Mouse (Mus musculus) frontal cortex, adult (tissue): ENCODE results near the gene Rho.

Source experiments
- ATAC-seq: cut with Nextera tagmentation; 2 replicates; pipeline ENCODE4 v1.9.2; 2017; ENCODE audit warnings: mild to moderate bottlenecking, moderate library complexity, mixed read lengths; ENCODE audit not compliant: low TSS enrichment

Rho gene

GRCm38 (mm10) chr6:115956418-115956921 is 24.9 kb downstream of the Rho start:
- ATAC-seq: no peak

GRCm38 (mm10) chr6:115956922-115957601 is 25.5 kb downstream of the Rho start:
- no peak for ATAC-seq

- ATAC-seq: no peak
These were observed 26.1 kb downstream of the Rho start for GRCm38 (mm10) chr6:115957681-115958080.

- no peak for ATAC-seq
These were observed 26.9 kb downstream of the Rho start for GRCm38 (mm10) chr6:115958445-115958844.

- ATAC-seq: no peak
These were observed 27.7 kb downstream of the Rho start for GRCm38 (mm10) chr6:115959151-115959691.

GRCm38 (mm10) chr6:115960322-115960721 is 28.8 kb downstream of the Rho start:
- ATAC-seq: no peak

- no peak for ATAC-seq
These were observed 30.2 kb downstream of the Rho start for GRCm38 (mm10) chr6:115961743-115962142.

GRCm38 (mm10) chr6:115962439-115963085 is 31.0 kb downstream of the Rho start:
- ATAC-seq: peak; percentile 11; the same call in 1 of the 2 replicates

GRCm38 (mm10) chr6:115963656-115964055 is 32.1 kb downstream of the Rho start:
- ATAC-seq: no peak

GRCm38 (mm10) chr6:115966227-115966966 is 34.8 kb downstream of the Rho start:
- ATAC-seq: no peak

- peak; percentile 24; the same call in 1 of the 2 replicates for ATAC-seq
These were observed 35.8 kb downstream of the Rho start for GRCm38 (mm10) chr6:115967291-115967880.

GRCm38 (mm10) chr6:115968086-115968485 is 36.5 kb downstream of the Rho start:
- ATAC-seq: no peak

- no peak for ATAC-seq
These were observed 37.2 kb downstream of the Rho start for GRCm38 (mm10) chr6:115968700-115969099.

GRCm38 (mm10) chr6:115969103-115969502 is 37.6 kb downstream of the Rho start:
- no peak for ATAC-seq

- ATAC-seq: no peak
These were observed 38.4 kb downstream of the Rho start for GRCm38 (mm10) chr6:115969952-115970351.

- ATAC-seq: no peak
These were observed 39.9 kb downstream of the Rho start for GRCm38 (mm10) chr6:115971273-115972060.

- ATAC-seq: no peak
These were observed 40.7 kb downstream of the Rho start for GRCm38 (mm10) chr6:115972083-115972764.

- ATAC-seq: no peak
These were observed 41.8 kb downstream of the Rho start for GRCm38 (mm10) chr6:115973139-115973875.

- ATAC-seq: peak; percentile 20; the same call in 1 of the 2 replicates
These were observed 42.5 kb downstream of the Rho start for GRCm38 (mm10) chr6:115973881-115974662.
